Mouse (Mus musculus) cerebellum, adult 18-20 months (tissue): ENCODE results near the gene Herc2.
"Not testable (repeated sequence)": the region's sequence is repeated elsewhere in the genome, so short reads cannot be mapped to it uniquely, and the experiment has no call there.

Experiments used
- DNase-seq, 2 experiments: peaks; one replicate each; pipeline ENCODE4 v3.0.0; 2021

Herc2 gene

DNA sequence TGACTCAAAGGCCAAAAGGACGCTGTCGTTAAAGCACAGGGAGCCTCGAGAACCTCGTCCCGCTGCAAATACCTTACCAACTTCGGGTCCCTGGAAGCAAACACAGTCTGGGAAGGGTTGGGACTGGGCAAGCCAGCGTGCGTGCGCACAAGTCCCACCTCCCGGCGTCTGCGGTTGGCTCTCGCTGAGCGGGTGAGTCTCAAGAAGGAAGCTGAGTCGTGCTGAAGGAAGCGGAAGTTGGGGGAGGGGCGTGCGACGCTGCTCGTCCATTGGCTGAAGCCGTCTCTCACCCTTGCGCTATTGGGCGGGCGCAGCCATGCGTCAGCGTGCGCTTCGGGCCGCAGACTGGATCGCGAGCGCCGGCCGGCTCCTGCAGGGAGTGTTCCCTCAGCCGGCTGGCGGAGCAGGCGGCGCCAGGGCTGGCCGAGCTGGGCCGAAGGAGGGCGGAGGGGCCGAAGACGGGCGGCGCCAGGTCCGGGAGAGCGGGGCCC, at the start of gene Herc2:
Herc2 (plus strand) TSS at position 366 of the 491 bp plus-strand sequence.
- DNase-seq = peak; percentile 99 to 100

DNA sequence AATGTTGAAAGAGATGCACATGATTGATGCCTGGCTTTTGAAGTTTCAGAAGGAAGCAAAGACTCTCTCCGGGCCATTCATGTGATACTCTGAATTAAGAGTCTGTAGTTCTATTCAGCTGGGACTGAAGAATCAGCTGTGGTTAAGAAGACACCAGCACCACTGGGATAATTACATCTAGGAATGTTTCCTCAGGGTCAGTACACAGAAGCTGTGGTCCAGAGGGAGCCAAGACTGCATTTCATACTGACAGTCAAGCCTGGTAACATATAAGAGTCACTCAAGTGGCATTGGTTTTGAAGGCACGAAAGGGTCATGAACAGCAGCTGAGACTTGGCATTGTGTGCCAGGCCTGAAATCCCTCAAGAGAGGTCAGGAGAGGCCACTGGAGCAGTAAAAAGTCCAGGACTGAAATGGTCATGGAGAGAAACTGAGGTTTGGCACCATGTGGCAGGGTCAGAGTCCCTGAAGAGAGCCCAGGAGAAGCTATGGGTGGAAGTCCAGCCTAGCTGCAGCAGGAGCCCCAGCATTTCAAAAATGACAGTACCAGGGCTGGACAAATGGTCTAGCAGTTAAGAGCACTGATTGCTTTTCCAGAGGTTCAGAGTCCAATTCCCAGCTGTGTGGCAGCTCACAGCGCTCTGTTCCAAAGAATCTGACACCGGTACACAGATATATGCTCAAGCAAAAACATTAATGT, 39.5 kb upstream of the Herc2 start:
- no peak for DNase-seq

DNA sequence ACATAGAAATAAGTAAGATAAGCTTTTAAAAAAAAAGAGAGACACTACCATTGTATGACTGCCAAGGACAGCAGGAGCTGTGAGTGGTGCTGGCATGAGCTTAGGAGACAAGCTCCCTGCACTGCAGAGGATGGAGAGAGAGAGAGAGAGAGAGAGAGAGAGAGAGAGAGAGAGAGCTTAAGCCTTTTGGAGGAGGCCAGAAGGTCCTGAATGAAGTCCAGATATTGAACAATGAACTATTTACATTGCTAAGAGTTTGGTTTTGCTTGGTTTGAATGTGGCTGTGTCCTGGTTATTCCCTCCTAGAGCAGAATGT, 39.0 kb upstream of the Herc2 start:
- DNase-seq = no peak

DNA sequence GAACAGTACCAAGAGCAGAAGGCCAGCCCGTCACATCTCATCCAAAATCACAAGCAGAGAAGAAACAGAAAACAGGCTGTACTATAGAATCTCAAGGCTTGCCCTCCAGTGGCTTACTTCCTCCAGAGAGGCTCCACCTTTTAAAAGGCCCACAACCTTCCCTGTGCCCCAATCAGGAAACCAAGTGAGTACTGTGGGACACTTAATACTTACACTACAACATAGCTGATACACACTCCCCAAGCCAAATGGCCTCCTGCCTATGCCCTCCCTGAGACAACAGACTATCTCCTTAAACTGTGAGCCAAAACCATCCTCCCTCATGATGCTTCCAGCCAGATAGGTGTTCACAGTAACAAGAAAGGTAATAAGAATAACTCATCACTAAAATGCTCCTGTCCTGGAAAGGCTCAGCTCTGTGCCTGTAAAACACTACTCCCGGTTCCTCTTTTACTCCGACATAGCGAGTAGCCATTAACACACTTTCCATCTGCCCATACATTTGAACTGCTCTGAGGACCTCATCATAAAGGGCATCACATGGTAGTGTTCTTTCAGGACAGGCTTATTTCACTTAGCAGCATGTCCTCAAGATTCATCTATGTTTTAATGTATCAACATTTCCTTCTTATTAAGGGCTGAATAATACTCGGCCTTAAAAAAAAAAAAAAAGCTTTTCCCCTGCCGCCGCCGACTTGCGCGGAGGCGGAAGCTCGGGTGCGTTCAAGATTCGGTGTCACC, 36.6 kb upstream of the Herc2 start:
- DNase-seq = no peak

DNA sequence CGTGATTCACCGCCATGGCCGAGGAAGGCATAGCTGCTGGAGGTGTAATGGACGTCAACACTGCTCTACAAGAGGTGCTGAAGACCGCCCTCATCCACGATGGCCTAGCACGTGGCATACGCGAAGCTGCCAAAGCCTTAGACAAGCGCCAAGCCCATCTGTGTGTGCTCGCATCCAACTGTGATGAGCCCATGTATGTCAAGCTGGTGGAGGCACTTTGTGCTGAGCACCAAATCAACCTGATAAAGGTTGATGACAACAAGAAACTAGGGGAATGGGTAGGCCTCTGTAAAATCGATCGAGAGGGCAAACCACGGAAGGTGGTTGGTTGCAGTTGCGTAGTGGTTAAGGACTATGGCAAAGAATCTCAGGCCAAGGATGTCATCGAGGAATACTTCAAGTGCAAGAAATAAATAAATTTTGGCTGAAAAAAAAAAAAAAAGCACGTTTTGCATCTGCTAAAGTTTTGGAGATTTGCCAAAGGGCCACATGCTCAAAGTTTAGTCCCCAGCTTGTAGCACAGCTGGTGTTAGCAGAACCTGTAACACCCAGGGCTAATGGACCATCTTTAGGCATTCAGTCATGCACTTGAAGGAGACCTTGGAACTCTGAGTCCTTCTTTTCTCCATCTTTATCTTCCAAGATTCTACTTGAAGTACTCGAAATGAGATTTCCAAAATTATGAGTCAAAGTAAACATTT, 35.8 kb upstream of the Herc2 start:
- DNase-seq = not testable (repeated sequence)

DNA sequence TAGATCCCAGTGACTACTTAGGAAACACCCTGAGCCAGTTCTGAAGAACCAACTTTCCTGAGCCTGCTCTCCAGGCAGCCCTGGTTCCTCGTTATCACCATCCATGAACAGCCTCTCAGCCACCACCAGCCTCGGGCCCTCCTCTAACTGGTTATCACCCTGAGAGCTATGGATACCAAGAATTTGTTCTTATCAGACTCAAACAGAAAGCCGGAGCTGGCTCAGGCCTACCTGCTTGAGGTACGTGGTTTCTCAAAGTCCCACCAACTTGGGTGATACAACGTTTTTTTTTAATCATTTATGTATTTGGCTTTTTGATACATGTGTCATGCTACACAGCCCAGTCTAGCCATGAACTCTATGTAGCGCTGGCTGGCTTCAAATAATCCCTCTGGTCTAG, 34.8 kb upstream of the Herc2 start:
- DNase-seq = no peak

DNA sequence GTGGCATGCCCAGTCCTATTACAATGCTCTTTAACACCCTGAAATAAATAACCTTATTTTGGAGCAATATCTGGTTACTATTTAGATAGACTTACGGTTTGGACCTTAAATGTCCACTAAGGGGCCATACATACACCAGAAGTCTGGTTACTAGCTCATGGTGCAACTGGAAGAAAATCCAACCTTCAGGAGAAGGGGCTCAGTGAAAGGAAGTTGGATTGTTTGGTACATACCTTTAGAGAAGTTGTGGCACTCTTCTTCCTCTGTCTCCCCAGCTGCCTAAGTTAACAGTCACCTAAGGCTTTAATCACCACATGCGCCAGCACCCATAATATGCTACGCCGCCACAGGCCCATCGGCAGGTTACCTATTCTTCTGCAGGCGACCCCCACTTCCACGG, 34.2 kb upstream of the Herc2 start:
- DNase-seq = no peak

DNA sequence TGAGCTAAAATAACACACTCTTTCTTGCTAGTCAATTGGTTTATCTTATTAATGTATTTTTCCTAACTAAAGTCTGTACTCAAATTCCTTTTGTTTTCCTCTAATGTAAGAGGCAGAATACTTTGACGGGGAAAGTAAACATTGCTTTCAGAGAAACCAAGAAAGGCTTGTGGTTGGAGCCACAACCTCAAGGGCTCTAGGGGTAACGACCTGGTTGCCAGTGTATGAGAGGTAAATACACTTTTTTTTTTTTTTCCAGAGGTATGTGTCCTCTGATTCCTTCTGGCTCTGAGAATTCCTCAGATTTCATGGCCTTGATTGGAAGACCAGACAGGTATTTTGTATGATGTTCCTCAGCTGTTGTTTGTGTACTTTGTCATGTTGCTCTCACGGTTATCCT, 32.2 kb upstream of the Herc2 start:
- DNase-seq = no peak

DNA sequence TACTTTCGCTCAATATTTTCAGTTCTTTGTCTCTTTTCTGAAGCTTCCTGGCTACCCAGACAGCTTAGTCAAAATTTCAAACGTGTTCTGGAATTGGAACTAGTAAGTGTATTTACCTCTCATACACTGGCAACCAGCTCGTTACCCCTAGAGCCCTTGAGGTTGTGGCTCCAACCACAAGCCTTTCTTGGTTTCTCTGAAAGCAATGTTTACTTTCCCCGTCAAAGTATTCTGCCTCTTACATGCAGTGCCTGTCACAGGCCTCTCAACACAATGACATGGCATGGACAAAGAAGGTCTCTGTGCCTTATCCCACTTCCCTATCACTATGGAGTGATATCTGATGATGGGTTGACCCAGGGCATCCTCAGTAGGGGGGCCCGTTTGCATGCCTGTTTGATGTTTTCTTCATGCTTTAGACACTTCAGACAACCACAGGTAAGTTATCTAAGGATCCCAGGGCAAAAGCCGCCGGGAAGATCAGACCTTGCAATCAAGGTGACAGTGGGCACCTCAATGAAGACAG, 31.5 kb upstream of the Herc2 start:
- DNase-seq = no peak

DNA sequence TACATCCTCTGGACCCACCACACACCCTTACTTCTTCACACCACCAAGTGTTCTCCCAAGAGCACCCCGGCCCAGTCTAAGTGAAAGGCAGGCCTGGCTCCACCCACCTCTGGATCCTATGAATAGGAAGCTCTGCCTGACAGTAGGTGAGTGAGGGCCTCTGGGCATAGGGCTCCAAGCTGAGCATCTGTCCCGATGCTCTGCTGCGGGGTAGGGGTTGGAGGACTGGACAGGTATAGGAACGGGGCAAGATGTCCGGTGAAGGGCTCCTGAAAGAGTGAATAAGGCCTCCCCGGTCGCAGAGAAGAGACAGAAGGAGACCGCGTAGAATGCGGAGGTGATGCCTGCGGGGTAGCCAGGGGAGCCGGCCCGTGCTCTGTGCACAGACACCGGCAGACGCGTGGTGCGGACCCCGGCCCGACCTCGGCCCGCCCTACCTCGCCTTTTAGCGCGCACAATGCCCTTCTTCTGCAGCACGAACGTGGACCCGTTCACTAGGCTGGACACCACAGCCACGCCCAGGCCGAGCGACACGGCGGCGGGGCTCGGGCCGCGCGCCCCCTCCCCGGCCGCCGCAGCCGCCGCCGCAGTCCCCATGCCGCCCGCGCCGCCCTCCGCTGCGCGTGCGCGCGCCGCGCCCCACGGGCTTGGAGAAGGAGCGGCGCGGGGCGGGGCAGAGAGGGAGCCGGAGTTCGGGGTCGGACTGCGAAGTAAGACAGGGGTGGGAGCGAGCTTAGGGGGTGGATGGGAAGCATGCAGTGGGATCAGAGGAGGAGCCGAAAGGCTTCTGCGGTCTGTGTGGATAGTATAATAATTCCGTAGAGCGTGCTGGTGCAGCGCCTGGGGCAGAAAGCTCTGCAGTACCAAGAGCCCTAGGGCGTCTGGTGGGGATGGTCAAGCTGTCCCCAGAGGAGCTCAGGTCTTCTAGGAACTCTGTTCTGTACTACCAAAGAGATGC, 30.7 kb upstream of the Herc2 start:
- DNase-seq = peak; percentile 75 to 84

DNA sequence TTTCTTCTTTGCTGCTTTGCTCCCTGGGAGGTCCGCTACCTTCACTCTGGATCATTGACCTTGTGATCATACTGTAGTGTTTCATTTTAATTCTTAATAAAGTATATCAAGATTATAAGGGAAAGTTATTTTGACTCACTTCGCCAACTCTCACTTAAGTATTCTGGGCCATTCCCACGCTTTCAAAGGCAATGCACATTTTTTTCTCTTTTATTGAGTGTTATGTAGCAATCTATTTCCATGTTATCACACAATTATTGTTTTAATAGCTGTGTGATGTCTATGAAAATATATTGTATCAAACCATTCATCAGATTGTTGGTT, 30.1 kb upstream of the Herc2 start, which contains the start of gene Nipa1:
Nipa1 (minus strand) TSS at position 25 of the 324 bp plus-strand sequence.
- DNase-seq = no peak

DNA sequence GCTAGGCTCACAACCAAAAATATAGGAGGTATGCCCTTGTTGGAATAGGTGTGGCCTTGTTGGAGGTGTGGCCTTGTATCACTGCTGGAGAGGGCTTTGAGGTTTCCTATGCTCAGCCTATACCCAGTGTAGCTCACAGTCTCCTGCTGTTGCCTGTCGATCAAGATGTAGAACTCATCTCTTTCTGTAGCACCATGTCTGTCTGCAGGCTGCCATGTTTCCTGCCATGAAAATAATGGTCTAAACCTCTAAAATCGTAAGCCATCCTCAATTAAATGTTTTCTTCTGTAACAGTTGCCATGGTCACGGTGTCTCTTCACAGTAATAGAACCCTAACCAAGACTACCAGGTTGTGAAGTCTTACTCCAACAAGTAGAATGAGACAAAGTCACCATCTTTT, 26.4 kb upstream of the Herc2 start:
- no peak for DNase-seq

DNA sequence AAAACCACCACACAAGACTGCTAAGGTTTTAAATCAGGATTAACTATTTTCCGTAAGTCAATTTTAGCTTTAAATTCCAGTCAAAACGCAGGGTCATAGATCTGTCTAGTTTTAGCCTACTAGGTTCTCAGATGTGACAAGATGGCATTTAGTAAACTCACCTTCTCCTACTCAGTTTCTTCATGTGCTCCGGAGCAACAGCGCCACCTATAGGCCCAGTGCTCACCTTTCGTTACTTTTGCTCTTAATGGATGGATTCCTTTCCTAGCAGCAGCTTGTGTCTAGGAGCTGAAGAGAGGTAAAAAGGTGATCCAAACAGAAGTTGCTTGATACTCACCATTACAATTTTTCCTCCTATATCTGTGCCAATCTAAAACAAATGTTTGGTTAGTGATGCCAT, 7.6 kb upstream of the Herc2 start:
- peak; percentile 81 to 82 for DNase-seq

DNA sequence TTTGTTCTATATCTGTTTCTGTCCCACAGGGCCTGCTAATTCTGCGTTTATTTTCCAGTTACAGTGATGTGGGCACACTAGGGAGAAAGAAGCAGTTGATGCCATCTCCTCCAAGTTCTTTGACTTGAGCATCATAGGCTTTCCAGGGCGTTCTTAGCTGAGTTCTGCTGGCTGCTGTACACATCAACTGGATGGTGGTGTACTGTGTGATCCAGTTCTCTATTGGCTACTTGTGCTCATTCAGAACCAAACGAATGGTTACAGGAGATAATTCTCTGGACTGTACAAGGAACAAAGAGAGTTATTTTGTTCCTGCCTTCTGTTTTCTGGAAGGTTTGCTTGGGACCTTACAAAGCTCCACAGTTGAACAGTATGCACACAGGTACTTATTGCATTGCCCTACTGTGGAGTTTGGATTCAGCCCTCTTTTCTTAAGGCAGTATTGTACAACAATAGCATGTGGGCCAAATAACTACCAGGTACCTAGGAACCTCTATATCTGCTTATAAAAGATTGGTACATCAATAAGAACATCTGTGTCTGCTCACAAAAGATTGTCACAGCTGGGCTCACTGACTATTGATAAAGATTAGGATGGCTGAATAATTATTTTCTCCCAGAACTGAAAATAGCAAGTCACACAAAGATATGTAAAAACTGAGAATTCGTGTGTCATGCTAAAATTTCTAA, 6.3 kb upstream of the Herc2 start:
- DNase-seq = no peak

DNA sequence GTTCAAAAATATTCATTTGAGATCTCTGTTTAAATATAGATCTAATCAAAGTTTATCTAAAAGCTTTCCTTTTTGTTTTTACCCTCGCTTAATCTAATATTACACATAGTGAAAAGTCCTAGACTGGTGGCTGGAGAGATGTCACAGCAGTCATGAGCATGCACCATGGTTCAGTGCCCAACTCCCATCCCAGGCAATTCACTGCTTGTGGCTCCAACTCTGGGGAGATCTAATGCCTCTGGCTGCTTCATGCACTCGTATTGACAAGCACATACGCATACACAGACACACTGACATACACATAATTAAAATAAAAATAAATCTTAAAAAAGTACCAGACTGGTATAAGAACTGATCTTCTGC, 5.7 kb upstream of the Herc2 start:
- DNase-seq = no peak

DNA sequence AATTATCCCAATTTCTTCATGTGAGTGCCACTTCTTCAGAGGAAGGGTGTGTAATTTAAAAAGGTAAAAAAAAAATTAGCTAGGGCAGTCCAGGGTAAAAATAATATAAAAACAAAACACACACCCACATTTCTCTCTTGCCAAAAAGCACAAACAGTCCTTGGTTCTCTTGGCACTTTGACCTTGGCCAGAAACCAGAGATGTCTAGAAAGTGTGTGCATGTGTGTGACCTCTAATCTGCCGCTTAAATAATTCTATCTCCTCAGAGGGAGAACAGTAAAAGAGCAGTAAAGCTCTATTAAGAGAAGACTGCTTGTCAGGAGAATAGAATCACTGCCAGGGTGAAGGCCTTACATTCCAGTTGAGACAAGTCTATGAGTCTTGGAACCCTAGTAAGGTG, 2.8 kb upstream of the Herc2 start:
- DNase-seq = no peak

DNA sequence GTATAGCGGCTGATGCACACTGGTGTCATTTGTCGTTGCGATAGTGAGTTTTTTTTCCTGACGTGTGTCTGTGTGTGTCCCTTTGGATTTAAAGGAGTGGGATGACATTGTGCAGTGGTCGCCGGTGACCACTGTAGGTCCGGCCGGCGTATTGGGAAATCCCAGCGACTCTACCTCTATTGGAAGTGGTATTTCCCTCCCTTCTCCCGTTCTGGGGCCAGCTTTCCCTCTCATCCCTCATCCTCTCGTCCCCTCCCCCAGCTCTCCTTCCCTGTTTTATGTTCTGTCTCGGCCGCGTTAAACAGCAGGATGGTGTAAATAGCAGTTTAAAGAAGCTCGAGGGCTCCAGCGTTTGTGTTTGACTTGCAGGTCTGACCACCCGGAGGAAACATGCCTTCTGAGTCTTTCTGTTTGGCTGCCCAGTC, 503 bp downstream of the Herc2 start:
- DNase-seq = peak; percentile 48 to 59

DNA sequence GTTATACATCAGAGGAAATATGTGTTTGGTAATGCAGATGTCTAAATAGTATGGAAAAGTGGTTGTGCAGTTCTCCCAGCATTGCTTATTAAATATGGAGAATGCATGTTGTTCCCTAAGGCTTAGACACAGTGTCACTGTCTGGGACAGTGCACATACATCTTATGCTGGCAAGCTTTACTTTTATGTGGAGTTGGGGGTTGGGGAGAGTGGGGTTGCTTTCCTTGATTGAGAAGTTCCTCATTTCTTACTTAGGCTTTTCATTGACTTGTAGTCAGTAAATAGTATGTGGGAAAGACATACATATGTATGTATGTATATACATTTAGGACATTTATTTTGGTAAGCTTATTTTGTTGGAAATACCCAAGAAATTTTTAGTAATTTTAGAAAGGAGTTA, 3.0 kb downstream of the Herc2 start:
- no peak for DNase-seq

DNA sequence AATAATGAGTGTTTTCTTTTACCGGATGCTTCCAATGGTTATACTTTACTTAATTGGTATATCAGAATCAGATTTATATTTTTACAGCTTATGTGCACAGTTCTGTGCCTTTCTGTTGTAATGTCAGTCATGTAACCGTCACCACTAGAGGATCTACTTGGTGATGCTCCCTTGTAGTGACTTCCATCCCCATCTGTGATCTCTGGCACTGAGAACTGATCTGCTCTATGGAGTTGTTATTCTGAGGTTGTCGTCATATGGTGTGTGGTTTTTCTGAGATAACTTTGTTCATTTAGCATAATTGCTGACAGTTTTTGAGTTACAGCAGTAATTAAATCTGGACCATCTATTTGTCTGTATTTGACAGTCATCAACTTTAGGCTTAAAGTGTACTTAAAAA, 5.3 kb downstream of the Herc2 start:
- DNase-seq = peak in 1 of 2 experiments; percentile 36

DNA sequence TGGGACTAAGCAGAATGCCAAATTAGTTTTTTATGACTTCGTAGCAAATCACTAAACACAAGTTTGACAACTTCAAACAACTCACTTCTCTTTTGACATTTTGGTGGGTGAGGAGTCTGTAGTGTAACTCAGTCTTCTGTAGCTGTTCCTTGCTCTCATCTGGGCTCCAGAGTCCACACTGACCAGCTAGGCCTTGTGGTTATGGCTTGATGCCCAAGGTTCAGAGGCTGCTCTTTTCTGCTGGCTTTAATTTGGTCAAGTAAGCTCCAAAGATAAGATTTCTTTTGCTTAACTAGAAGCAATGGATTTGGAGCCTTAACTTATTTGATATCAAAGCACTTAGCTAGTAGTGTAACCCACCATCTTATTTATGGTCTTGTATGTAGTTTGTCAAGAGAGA, 14.9 kb downstream of the Herc2 start:
- DNase-seq = no peak

DNA sequence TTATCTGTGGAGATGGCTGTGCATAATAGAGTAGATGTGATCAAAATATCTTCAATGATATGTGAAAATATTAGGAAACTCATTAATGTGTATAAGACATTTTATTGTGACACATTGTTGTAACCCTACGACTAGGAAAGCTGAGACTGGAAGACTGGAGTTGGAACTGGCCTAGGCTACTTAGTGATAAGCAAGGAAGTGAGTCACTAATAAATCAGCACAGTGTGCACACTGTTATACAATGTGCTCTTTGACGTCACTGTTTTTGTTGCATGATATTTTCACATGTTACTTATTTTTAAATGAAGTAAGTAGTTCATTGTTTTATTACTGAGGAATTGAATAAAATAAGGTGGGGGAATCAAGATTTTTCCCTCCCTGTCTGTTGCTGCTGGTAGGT, 16.1 kb downstream of the Herc2 start:
- DNase-seq = no peak

DNA sequence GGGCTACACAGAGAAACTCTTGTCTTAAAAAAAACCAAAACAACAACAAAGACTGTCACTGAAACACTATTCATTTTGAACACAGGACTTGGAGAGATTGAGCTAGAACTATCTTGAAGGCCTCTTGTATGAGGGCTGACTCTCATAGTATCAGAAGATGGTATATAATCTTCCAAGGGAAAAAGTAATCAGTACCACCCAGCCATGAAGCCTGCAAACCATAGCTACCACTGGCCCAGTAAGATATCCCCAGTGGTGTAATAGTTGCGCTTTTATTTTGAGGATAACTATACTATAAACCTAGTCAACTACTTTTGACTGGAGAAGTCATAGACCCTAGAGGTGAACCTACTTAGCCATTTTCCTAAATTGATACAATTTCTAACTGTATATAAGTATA, 16.6 kb downstream of the Herc2 start:
- DNase-seq = no peak
